Mouse (Mus musculus) lung, postnatal 4 days (tissue): ENCODE measurements at regions not wholly inside any gene's neighbourhood (a gene's known extent, or its start where the extent isn't known, plus 50 kb on each side); places are given as distances from the start of the nearest gene placed in this dataset.

Source experiments
- DNase-seq, 2 experiments: peaks; one replicate each; pipeline ENCODE4 v3.0.0; 2021

- no peak for DNase-seq
Observed at GRCm38 (mm10) chr11:114611690-114612089, 56.6 kb upstream of the Rpl38 start.

GRCm38 (mm10) chr11:114608009-114608408 lies 60.3 kb upstream of the Rpl38 start:
- DNase-seq = no peak

- DNase-seq = no peak
Observed at GRCm38 (mm10) chr11:114603108-114603507, 65.2 kb upstream of the Rpl38 start.

GRCm38 (mm10) chr11:114597225-114597624 lies 71.1 kb upstream of the Rpl38 start:
- DNase-seq = no peak

- no peak for DNase-seq
Observed at GRCm38 (mm10) chr11:114592961-114593360, 75.4 kb upstream of the Rpl38 start.

GRCm38 (mm10) chr11:114588554-114588953 lies 79.8 kb upstream of the Rpl38 start:
- no peak for DNase-seq

GRCm38 (mm10) chr11:114587986-114588385 lies 80.3 kb upstream of the Rpl38 start:
- DNase-seq = no peak

- DNase-seq = no peak
Observed at GRCm38 (mm10) chr11:114586400-114586799, 81.9 kb upstream of the Rpl38 start.

- DNase-seq = no peak
Observed at GRCm38 (mm10) chr11:114584804-114585203, 83.5 kb upstream of the Rpl38 start.

GRCm38 (mm10) chr11:114584146-114584545 lies 84.2 kb upstream of the Rpl38 start:
- no peak for DNase-seq

GRCm38 (mm10) chr11:114579986-114580385 lies 88.3 kb upstream of the Rpl38 start:
- DNase-seq = no peak

GRCm38 (mm10) chr11:114578551-114578950 lies 89.8 kb upstream of the Rpl38 start:
- no peak for DNase-seq

GRCm38 (mm10) chr11:114576803-114577202 lies 91.5 kb upstream of the Rpl38 start:
- no peak for DNase-seq

- no peak for DNase-seq
Observed at GRCm38 (mm10) chr11:114571144-114571869, 97.0 kb upstream of the Rpl38 start.

- no peak for DNase-seq
Observed at GRCm38 (mm10) chr11:114570076-114570475, 98.2 kb upstream of the Rpl38 start.

- DNase-seq = no peak
Observed at GRCm38 (mm10) chr11:114567814-114568800, 100.2 kb upstream of the Rpl38 start.

- no peak for DNase-seq
Observed at GRCm38 (mm10) chr11:114567045-114567780, 101.1 kb upstream of the Rpl38 start.

GRCm38 (mm10) chr11:114564949-114565348 lies 103.4 kb upstream of the Rpl38 start:
- no peak for DNase-seq

GRCm38 (mm10) chr11:114563172-114563571 lies 105.2 kb upstream of the Rpl38 start:
- DNase-seq = no peak

GRCm38 (mm10) chr11:114554576-114554975 lies 113.7 kb upstream of the Rpl38 start:
- no peak for DNase-seq

- DNase-seq = peak; percentile 44 to 71
Observed at GRCm38 (mm10) chr11:114553992-114554391, 114.3 kb upstream of the Rpl38 start.

GRCm38 (mm10) chr11:114552176-114552575 lies 116.1 kb upstream of the Rpl38 start:
- no peak for DNase-seq

- peak; percentile 14 to 52 for DNase-seq
Observed at GRCm38 (mm10) chr11:114551262-114551661, 117.1 kb upstream of the Rpl38 start.
